Mouse (Mus musculus): ENCODE measurements around the gene Gm14569. TPM values are rescaled to one million over a fixed set of nuclear protein-coding genes. Genes with fewer than 3 reads are reported as not detected.

The Gm14569 gene
- polyA plus RNA-seq, 1 experiment from 2014 or later, result not detected

DNA sequence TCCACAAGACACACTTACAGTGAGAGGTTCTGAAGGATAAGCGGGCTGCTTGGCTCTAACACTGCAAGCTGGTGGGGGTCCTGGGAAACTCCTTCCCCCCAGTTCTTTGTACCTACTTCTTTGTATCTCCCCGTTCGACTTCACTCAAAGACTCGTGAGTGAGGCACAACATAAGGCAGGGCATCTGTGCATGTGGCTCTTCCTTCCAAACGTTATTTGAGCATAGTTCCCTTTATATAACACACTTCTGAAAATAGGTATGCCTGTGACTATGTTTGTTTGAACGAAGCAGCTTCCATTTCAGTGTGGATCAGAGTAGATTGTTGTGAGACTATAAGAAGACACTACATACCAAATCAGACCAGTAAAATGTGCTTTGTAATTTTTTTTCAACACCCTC, 99.0 kb downstream of the Gm14569 start:
- H3K4me3 ChIP-seq (ENCODE audit: low read depth, low read length), result no peak overlapping the region
- no peak for ATAC-seq (ENCODE audit: low FRiP score)
- H3K4me2 ChIP-seq, result no peak overlapping the region
- no peak overlapping the region for H3K27ac ChIP-seq (ENCODE audit: low read depth, low read length)
- no peaks in the 10 kb centered on the region for H3K9me3 ChIP-seq (ENCODE audit: control insufficient read depth, low read length)
- no peaks in the 10 kb centered on the region for H3K4me1 ChIP-seq (ENCODE audit: control insufficient read depth, insufficient read depth, low read length)
- H3K36me3 ChIP-seq (ENCODE audit: control insufficient read depth, insufficient read depth, low read length), result no peaks in the 10 kb centered on the region
- H3K9ac ChIP-seq (ENCODE audit: low read length), result no peak overlapping the region
- WGBS, result 79% methylated on average over 6 of the region's 6 CpGs
- H3K27me3 ChIP-seq (ENCODE audit: control insufficient read depth, insufficient read depth, low read length), result no peaks in the 10 kb centered on the region
- DNase-seq (ENCODE audit: low spot score, missing footprints), result no peak

DNA sequence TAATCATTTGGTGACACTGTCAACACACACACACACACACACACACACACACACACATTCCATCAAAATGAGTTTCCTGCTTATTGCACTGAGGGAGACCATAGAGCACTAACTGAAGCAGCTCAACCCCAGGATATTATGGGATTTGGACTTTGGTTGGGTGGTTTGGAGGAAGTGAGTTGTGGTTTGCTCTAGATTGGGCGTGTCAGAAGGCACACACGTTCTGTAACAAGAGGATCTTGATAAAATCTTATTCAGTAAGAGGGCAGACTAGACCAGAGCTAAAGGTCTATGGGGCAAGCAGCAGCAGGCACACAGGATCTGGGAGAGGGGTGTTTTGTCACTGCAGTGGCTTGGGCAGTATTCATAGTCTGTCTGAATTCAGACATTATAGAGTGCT, 101.1 kb downstream of the Gm14569 start:
- no peak for ATAC-seq (ENCODE audit: low FRiP score)

DNA sequence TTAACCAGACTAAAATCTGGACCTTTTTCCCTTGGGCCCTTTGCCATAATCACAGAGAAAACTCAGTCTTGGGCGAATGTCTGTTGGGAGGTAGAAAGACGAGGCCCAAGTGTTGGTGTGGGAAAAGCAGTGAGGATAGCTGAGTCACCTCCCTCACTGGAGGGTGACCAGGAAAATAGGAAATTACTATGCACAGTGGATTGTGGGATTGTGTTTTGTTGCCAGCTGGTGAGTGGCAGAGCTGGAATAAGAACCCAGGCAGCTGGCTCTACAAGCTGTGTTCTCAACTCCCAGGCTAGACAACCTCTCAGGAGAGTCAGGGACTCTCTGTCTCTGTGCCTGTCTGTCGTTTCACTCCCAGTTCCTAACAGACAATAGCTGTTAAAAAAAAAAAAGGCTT, 101.7 kb downstream of the Gm14569 start:
- no peak overlapping the region for H3K4me2 ChIP-seq
- H3K27ac ChIP-seq (ENCODE audit: low read depth, low read length), result no peak overlapping the region
- 70% methylated on average over 3 of the region's 3 CpGs for WGBS
- no peaks in the 10 kb centered on the region for H3K9me3 ChIP-seq (ENCODE audit: control insufficient read depth, low read length)
- H3K9ac ChIP-seq (ENCODE audit: low read length), result no peak overlapping the region
- H3K4me3 ChIP-seq (ENCODE audit: low read depth, low read length), result no peak overlapping the region
- H3K36me3 ChIP-seq (ENCODE audit: control insufficient read depth, insufficient read depth, low read length), result no peaks in the 10 kb centered on the region
- no peak for DNase-seq (ENCODE audit: low spot score, missing footprints)
- no peaks in the 10 kb centered on the region for H3K4me1 ChIP-seq (ENCODE audit: control insufficient read depth, insufficient read depth, low read length)
- no peaks in the 10 kb centered on the region for H3K27me3 ChIP-seq (ENCODE audit: control insufficient read depth, insufficient read depth, low read length)
- ATAC-seq (ENCODE audit: low FRiP score), result no peak

More for the DNA sequence above, 101.1 kb downstream of the Gm14569 start:
- Histone ChIP-seq H3K36me3 (ENCODE audit: control insufficient read depth, insufficient read depth, low read length) (no peaks in the 10 kb centered on the region), H3K9ac (ENCODE audit: low read length) (no peak overlapping the region), H3K27me3 (ENCODE audit: control insufficient read depth, insufficient read depth, low read length) (no peaks in the 10 kb centered on the region), H3K9me3 (ENCODE audit: control insufficient read depth, low read length) (no peaks in the 10 kb centered on the region), H3K4me1 (ENCODE audit: control insufficient read depth, insufficient read depth, low read length) (no peaks in the 10 kb centered on the region), H3K4me3 (ENCODE audit: low read depth, low read length) (no peak overlapping the region), H3K4me2 (no peak overlapping the region), H3K27ac (ENCODE audit: low read depth, low read length) (no peak overlapping the region)
- no peak for DNase-seq (ENCODE audit: low spot score, missing footprints)
- 75% methylated on average over 2 of the region's 2 CpGs for WGBS

DNA sequence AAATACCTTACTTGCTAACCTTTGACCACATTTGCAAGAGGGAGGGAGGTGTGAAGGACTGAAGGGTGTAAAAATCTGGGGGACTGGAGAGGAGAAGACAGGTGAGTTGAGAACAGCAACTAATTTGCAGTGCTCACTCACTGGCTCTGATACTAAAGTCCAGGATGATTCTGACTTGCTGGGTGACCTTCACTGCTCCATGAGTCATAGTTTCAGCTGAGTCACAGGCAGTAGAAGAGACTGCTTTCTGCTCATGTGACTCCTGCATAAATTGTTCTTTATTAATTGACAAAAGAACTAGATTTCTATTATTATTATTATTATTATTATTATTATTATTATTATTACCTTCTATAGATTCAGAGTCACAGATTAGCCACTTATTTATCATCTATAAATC, 106.3 kb downstream of the Gm14569 start:
- no peak for DNase-seq (ENCODE audit: low spot score, missing footprints)
- H3K9ac ChIP-seq (ENCODE audit: low read length), result no peak overlapping the region
- H3K4me1 ChIP-seq (ENCODE audit: control insufficient read depth, insufficient read depth, low read length), result no peaks in the 10 kb centered on the region
- no peak for ATAC-seq (ENCODE audit: low FRiP score)
- H3K4me3 ChIP-seq (ENCODE audit: low read depth, low read length), result no peak overlapping the region
- no peaks in the 10 kb centered on the region for H3K9me3 ChIP-seq (ENCODE audit: control insufficient read depth, low read length)
- H3K27ac ChIP-seq (ENCODE audit: low read depth, low read length), result no peak overlapping the region
- no peaks in the 10 kb centered on the region for H3K36me3 ChIP-seq (ENCODE audit: control insufficient read depth, insufficient read depth, low read length)
- H3K27me3 ChIP-seq (ENCODE audit: control insufficient read depth, insufficient read depth, low read length), result no peaks in the 10 kb centered on the region
- no peak overlapping the region for H3K4me2 ChIP-seq

Small RNA genes lying within 50 kb of the gene (microRNA-seq; reads per million reads assigned to microRNA genes)
- not detected for gene Gm44485

Other genes with a start within 250 kb of the Gm14569 start
- gene Lonrf3, start 163.5 kb downstream of the Gm14569 start, polyA plus RNA-seq (2014; fragmentation: Nextera tagmentation; extraction: Ambion mirVana), result 1.1 and 1.7 TPM in 2 replicates
- gene Gm6268, start 90.5 kb downstream of the Gm14569 start, polyA plus RNA-seq (2014; fragmentation: Nextera tagmentation; extraction: Ambion mirVana), result not detected in 2 replicates
- gene Pgrmc1, start 106.4 kb upstream of the Gm14569 start, polyA plus RNA-seq (2014; fragmentation: Nextera tagmentation; extraction: Ambion mirVana), result 443 and 490 TPM in 2 replicates
- 4.3 and 5.1 TPM in 2 replicates for gene Akap17b, start 153.6 kb upstream of the Gm14569 start, polyA plus RNA-seq (2014; fragmentation: Nextera tagmentation; extraction: Ambion mirVana)